Mouse (Mus musculus): ENCODE data around the gene Blvra. TPM values are rescaled to one million over a fixed set of nuclear protein-coding genes. Genes with fewer than 3 reads are reported as not detected.
A peak's percentile ranks its signal among the peaks of the same experiment; 100 is the strongest.

The Blvra gene
- polyA plus RNA-seq (2015; fragmentation: Nextera tagmentation; extraction: Ambion mirVana) = 29.7 and 30.1 TPM in 2 replicates

DNA sequence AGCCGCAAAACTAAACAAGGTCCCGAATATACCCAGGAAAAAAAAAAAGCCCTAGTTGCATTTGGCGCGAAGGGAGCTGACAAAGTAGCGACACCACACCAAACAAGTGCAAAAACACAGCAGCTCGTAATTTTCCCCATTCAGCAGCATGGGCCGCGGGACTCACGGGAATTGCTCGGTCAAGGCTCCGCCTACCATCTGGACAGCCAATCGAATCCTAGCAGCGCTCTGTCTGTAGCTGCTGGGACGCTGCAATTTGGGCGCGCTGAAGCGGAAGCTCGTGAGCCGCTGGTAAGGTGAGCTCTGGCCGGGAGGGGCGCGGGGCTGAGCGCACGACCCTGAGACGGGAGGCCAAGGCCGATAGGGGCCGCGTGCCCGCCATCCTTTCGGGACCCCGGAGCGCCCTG lies at the start of gene Blvra:
TSS of gene Blvra (plus strand) at position 231 of the 407 bp plus-strand sequence.
- no peaks in the 10 kb centered on the region for H3K9me3 ChIP-seq (replicated peaks; ENCODE audit: control insufficient read depth, low read length, poor library complexity, severe bottlenecking)
- no peaks in the 10 kb centered on the region for H3K36me3 ChIP-seq (ENCODE audit: control insufficient read depth, insufficient read depth, low read length)
- H3K4me2 ChIP-seq (ENCODE audit: low read length) = peak within 1 kb of the TSS; percentile 68
- H3K27ac ChIP-seq (ENCODE audit: low read length) = peak within 1 kb of the TSS; percentile 62; the same call in 1 of the 2 replicates
- peak; percentile 100 for ATAC-seq
- peaks cover 11% of the 10 kb centered on the region; the same call in 1 of the 2 replicates for H3K4me1 ChIP-seq (ENCODE audit: control insufficient read depth, insufficient read depth, low read length)
- no peaks in the 10 kb centered on the region for H3K27me3 ChIP-seq (ENCODE audit: control insufficient read depth, insufficient read depth, low read depth, low read length)
- H3K4me3 ChIP-seq (ENCODE audit: low read depth, low read length) = peak within 1 kb of the TSS; percentile 72
- peak within 1 kb of the TSS; percentile 79 for H3K9ac ChIP-seq (ENCODE audit: low read depth, low read length)
- WGBS = under 1% methylated on average over 32 of the region's 32 CpGs

DNA sequence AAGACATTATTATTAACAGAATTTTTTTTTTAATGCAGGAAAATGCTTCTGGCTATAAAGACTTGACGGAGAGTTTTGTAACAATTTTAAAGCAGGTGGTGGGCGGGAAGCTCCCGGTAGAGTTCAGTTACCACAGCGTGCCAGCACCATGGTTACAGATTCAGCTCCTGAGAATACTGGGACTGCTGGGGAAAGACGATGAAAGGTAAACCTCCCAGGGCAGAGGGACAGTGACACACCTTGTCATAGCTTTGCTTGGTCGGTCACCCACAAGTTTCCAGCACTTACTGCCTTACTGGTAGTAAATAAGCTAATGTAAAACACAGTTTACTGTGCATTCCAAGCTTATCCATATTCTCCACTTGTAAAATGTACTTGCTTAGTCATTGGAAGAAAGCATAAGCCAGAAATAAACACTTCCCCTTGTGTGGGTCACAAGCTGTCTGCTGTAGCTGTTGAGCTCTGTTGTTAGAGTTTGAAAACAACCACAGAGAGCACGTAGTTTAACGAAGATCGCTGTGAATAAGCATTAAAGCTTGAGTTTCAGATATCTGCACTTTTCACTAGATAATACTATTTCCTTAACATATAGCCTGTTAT lies 35.4 kb upstream of the Blvra start:
- Histone ChIP-seq H3K9me3 (replicated peaks; ENCODE audit: control insufficient read depth, low read length, poor library complexity, severe bottlenecking) (no peaks in the 10 kb centered on the region), H3K27ac (ENCODE audit: low read length) (no peak overlapping the region), H3K4me3 (ENCODE audit: low read depth, low read length) (no peak overlapping the region), H3K9ac (ENCODE audit: low read depth, low read length) (no peak overlapping the region), H3K4me1 (ENCODE audit: control insufficient read depth, insufficient read depth, low read length) (no peaks in the 10 kb centered on the region), H3K4me2 (ENCODE audit: low read length) (no peak overlapping the region), H3K36me3 (ENCODE audit: control insufficient read depth, insufficient read depth, low read length) (peaks cover 26% of the 10 kb centered on the region), H3K27me3 (ENCODE audit: control insufficient read depth, insufficient read depth, low read depth, low read length) (no peaks in the 10 kb centered on the region)
- 96% methylated on average over 9 of the region's 9 CpGs for WGBS
- ATAC-seq = no peak

DNA sequence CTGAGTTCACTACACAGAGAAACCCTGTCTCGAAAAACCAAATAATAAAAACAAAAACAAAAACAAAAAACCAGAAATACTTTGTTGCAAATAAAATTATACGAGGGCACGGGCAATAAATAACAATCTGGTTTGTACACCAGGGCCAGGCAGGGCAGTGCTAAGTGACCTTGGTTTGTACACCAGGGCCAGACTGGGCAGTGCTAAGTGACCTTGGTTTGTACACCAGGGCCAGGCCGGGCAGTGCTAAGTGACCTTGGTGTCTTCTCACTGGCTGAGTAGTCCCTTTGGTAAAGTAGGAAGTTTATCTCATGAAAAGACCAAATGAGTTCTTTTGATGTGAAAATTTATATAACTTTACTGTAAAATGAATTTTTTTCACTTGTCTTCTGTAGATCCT lies 33.2 kb upstream of the Blvra start:
- H3K4me2 ChIP-seq (ENCODE audit: low read length) = no peak overlapping the region
- no peak overlapping the region for H3K27ac ChIP-seq (ENCODE audit: low read length)
- ATAC-seq = no peak
- no peak overlapping the region for H3K4me3 ChIP-seq (ENCODE audit: low read depth, low read length)
- no peaks in the 10 kb centered on the region for H3K9me3 ChIP-seq (replicated peaks; ENCODE audit: control insufficient read depth, low read length, poor library complexity, severe bottlenecking)
- H3K9ac ChIP-seq (ENCODE audit: low read depth, low read length) = no peak overlapping the region
- H3K4me1 ChIP-seq (ENCODE audit: control insufficient read depth, insufficient read depth, low read length) = no peaks in the 10 kb centered on the region
- H3K36me3 ChIP-seq (ENCODE audit: control insufficient read depth, insufficient read depth, low read length) = peaks cover 19% of the 10 kb centered on the region
- WGBS = 96% methylated on average over 4 of the region's 4 CpGs
- no peaks in the 10 kb centered on the region for H3K27me3 ChIP-seq (ENCODE audit: control insufficient read depth, insufficient read depth, low read depth, low read length)

DNA sequence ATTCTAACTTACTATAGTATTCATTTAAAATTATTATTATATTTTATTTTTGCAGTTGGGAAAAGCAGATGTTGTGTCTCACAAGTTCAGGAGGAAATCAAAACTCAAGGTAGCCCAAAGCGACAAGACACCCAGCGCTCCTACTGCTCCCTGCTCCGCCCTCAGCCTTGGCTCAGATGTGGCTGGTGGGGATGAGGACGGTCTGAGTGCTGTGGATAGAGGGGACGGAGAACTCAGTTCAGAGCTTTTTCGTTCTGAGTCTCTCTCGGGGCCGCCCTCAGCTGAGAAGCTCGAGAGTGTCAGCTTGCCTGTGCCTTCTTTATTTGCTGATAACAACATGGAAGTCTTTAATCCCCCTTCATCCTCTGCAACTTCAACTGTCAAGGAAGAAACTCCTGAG lies 9.0 kb upstream of the Blvra start:
- no peak overlapping the region for H3K4me3 ChIP-seq (ENCODE audit: low read depth, low read length)
- 96% methylated on average over 9 of the region's 9 CpGs for WGBS
- peaks cover 19% of the 10 kb centered on the region for H3K36me3 ChIP-seq (ENCODE audit: control insufficient read depth, insufficient read depth, low read length)
- no peak overlapping the region for H3K4me2 ChIP-seq (ENCODE audit: low read length)
- H3K27me3 ChIP-seq (ENCODE audit: control insufficient read depth, insufficient read depth, low read depth, low read length) = no peaks in the 10 kb centered on the region
- H3K27ac ChIP-seq (ENCODE audit: low read length) = no peak overlapping the region
- no peaks in the 10 kb centered on the region for H3K9me3 ChIP-seq (replicated peaks; ENCODE audit: control insufficient read depth, low read length, poor library complexity, severe bottlenecking)
- H3K4me1 ChIP-seq (ENCODE audit: control insufficient read depth, insufficient read depth, low read length) = no peaks in the 10 kb centered on the region
- no peak overlapping the region for H3K9ac ChIP-seq (ENCODE audit: low read depth, low read length)
- ATAC-seq = no peak

DNA sequence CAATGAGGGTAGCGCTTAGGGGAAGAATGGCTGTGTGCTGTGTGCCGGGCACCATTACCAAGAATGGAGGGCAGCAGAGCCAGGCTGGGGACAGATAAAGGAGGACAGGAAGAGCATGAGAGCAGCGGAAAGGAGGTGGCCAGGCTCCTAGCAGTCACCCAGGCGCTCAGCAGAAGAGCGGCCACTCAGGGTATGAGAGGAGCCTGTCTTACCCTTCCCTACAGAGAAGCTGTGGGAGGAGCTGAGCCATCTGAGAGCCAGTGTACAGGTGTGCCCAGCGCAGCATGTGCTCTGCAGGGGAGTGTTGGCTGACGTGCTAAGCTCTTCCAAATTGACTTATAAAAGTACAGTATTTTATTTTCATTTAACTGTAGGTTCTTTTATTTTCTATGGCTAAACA lies 1.7 kb upstream of the Blvra start:
- H3K9ac ChIP-seq (ENCODE audit: low read depth, low read length) = no peak overlapping the region
- no peaks in the 10 kb centered on the region for H3K9me3 ChIP-seq (replicated peaks; ENCODE audit: control insufficient read depth, low read length, poor library complexity, severe bottlenecking)
- no peak overlapping the region for H3K4me2 ChIP-seq (ENCODE audit: low read length)
- ATAC-seq = no peak
- H3K27ac ChIP-seq (ENCODE audit: low read length) = no peak overlapping the region
- peaks cover 11% of the 10 kb centered on the region; the same call in 1 of the 2 replicates for H3K4me1 ChIP-seq (ENCODE audit: control insufficient read depth, insufficient read depth, low read length)
- H3K27me3 ChIP-seq (ENCODE audit: control insufficient read depth, insufficient read depth, low read depth, low read length) = no peaks in the 10 kb centered on the region
- H3K4me3 ChIP-seq (ENCODE audit: low read depth, low read length) = no peak overlapping the region
- no peaks in the 10 kb centered on the region for H3K36me3 ChIP-seq (ENCODE audit: control insufficient read depth, insufficient read depth, low read length)
- WGBS = 69% methylated on average over 7 of the region's 7 CpGs

DNA sequence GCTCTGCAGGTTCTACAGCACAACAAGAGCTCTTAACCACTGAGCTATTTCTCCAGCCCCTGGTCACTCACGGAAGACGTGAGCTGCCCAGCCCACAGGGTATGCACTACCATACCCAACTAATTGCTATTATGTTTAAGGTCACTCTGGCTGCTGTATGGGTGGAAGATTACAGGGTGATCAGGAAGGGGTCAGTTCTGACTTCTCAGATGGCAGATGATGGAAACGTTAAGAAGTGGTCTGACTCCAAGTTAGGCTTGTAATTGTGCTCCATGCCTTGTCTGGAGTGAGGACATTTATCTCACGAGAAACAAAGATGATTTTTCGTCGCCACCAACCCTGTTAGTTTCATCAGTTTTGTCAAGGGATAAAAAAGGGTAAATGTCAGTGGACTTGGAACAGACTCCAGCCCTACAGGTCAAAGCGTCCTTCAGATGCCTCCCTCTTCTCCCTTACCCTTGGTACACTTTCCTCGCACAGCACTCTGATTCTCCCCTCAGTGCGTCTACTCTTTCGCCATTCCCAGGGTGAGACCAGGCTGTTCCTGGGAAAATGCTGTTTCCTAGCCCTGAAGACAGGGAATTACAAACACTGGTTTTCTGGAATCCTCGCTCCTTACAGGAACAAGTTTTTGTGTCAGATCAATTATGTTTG lies 557 bp upstream of the Blvra start:
- H3K36me3 ChIP-seq (ENCODE audit: control insufficient read depth, insufficient read depth, low read length) = no peaks in the 10 kb centered on the region
- ATAC-seq = no peak
- no peak overlapping the region for H3K27ac ChIP-seq (ENCODE audit: low read length)
- peaks cover 11% of the 10 kb centered on the region; the same call in 1 of the 2 replicates for H3K4me1 ChIP-seq (ENCODE audit: control insufficient read depth, insufficient read depth, low read length)
- H3K9ac ChIP-seq (ENCODE audit: low read depth, low read length) = peak overlapping the region; percentile 79
- no peaks in the 10 kb centered on the region for H3K27me3 ChIP-seq (ENCODE audit: control insufficient read depth, insufficient read depth, low read depth, low read length)
- peak overlapping the region; percentile 68 for H3K4me2 ChIP-seq (ENCODE audit: low read length)
- 13% methylated on average over 11 of the region's 11 CpGs for WGBS
- H3K9me3 ChIP-seq (replicated peaks; ENCODE audit: control insufficient read depth, low read length, poor library complexity, severe bottlenecking) = no peaks in the 10 kb centered on the region
- H3K4me3 ChIP-seq (ENCODE audit: low read depth, low read length) = peak overlapping the region; percentile 72

DNA sequence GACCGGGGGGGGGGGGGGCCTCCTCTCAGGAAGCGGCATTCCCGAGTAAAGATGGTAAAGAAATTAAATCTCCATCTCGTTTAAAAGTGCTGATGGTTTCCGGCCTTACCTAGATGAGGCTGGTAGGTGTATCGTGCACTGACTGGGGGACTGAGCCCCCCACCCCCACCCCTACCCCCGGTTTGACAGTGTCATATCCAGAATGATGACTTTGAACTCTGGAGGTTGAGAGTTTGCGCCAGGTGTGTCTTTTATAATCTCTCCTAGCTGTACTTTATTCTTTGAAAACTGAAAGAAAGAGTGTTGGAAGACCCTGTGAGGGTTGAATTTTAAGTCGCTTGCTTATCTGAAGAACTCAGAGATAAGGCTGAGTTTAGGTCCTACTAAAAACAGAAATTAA lies 414 bp downstream of the Blvra start:
- peak overlapping the region; percentile 79 for H3K9ac ChIP-seq (ENCODE audit: low read depth, low read length)
- peak; percentile 79 for ATAC-seq
- peak overlapping the region; percentile 72 for H3K4me3 ChIP-seq (ENCODE audit: low read depth, low read length)
- H3K27me3 ChIP-seq (ENCODE audit: control insufficient read depth, insufficient read depth, low read depth, low read length) = no peaks in the 10 kb centered on the region
- no peaks in the 10 kb centered on the region for H3K36me3 ChIP-seq (ENCODE audit: control insufficient read depth, insufficient read depth, low read length)
- no peaks in the 10 kb centered on the region for H3K9me3 ChIP-seq (replicated peaks; ENCODE audit: control insufficient read depth, low read length, poor library complexity, severe bottlenecking)
- peak overlapping the region; percentile 62; the same call in 1 of the 2 replicates for H3K27ac ChIP-seq (ENCODE audit: low read length)
- WGBS = 8% methylated on average over 9 of the region's 9 CpGs
- peak overlapping the region; percentile 68 for H3K4me2 ChIP-seq (ENCODE audit: low read length)
- H3K4me1 ChIP-seq (ENCODE audit: control insufficient read depth, insufficient read depth, low read length) = peaks cover 11% of the 10 kb centered on the region; the same call in 1 of the 2 replicates

DNA sequence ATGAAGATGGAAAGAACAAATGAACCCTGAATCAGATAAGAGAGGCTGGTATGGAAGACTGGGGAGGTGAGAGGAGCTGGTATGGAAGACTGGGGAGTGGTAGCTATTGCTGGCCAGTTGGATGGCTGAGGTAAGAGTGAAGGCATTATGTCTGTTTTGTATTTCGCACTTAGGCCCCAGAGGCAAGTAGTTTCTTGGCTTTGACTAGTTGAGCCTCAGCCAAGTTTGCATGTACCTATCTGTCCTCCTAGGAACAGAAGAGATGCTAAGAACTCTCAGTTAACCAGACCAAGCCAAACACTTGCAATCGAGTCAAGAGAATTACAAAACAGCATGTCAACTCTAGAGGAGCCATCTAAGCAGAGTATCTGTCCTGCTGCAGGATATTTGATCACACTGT lies 3.7 kb downstream of the Blvra start:
- Histone ChIP-seq H3K27ac (ENCODE audit: low read length) (no peak overlapping the region), H3K4me1 (ENCODE audit: control insufficient read depth, insufficient read depth, low read length) (peaks cover 11% of the 10 kb centered on the region; the same call in 1 of the 2 replicates), H3K36me3 (ENCODE audit: control insufficient read depth, insufficient read depth, low read length) (no peaks in the 10 kb centered on the region), H3K4me2 (ENCODE audit: low read length) (no peak overlapping the region), H3K9ac (ENCODE audit: low read depth, low read length) (no peak overlapping the region), H3K9me3 (replicated peaks; ENCODE audit: control insufficient read depth, low read length, poor library complexity, severe bottlenecking) (no peaks in the 10 kb centered on the region), H3K27me3 (ENCODE audit: control insufficient read depth, insufficient read depth, low read depth, low read length) (no peaks in the 10 kb centered on the region), H3K4me3 (ENCODE audit: low read depth, low read length) (no peak overlapping the region)
- ATAC-seq = no peak
- 95% methylated on average over 2 of the region's 2 CpGs for WGBS

DNA sequence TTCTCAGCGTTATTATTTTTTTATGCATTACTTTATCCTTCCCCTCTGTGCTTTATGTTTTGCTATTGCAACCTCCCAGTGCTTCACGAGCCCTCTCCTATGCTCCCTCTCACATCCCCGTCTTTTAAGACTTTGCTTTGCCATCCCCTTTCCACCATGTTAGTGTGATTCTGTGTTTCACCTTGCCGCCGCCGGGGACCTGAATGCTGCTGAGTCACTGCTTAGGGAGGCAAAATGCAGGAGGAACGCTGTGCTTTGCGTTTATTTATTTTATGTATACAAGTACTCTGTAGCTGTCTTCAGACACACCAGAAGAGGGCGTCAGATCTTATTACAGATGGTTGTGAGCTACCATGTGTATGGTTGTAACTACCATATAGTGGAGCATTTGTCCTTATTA lies 7.1 kb downstream of the Blvra start:
- Histone ChIP-seq H3K9ac (ENCODE audit: low read depth, low read length) (no peak overlapping the region), H3K4me1 (ENCODE audit: control insufficient read depth, insufficient read depth, low read length) (no peaks in the 10 kb centered on the region), H3K9me3 (replicated peaks; ENCODE audit: control insufficient read depth, low read length, poor library complexity, severe bottlenecking) (no peaks in the 10 kb centered on the region), H3K27me3 (ENCODE audit: control insufficient read depth, insufficient read depth, low read depth, low read length) (no peaks in the 10 kb centered on the region), H3K36me3 (ENCODE audit: control insufficient read depth, insufficient read depth, low read length) (no peaks in the 10 kb centered on the region), H3K4me3 (ENCODE audit: low read depth, low read length) (no peak overlapping the region), H3K4me2 (ENCODE audit: low read length) (no peak overlapping the region), H3K27ac (ENCODE audit: low read length) (no peak overlapping the region)
- ATAC-seq = no peak
- whole genome bisulfite sequencing = 70% methylated on average over 9 of the region's 9 CpGs
